Mouse (Mus musculus) bone marrow, adult 2 months (tissue): ENCODE measurements around the gene Ugt1a2.

Experiments
- CTCF ChIP-seq: fragments of 200-500 bp; IDR thresholded peaks from 2 replicates; pipeline ENCODE4 v1.5.1; 2011; ENCODE audit warnings: low read length, control low read depth; ENCODE audit not compliant: control insufficient read depth, insufficient read depth
- POLR2A ChIP-seq: fragments of 200-500 bp; IDR thresholded peaks from 2 replicates; pipeline ENCODE4 v1.6.1; 2011; ENCODE audit warnings: low read depth, mild to moderate bottlenecking, control low read depth, low read length, borderline replicate concordance; ENCODE audit not compliant: control insufficient read depth

DNA sequence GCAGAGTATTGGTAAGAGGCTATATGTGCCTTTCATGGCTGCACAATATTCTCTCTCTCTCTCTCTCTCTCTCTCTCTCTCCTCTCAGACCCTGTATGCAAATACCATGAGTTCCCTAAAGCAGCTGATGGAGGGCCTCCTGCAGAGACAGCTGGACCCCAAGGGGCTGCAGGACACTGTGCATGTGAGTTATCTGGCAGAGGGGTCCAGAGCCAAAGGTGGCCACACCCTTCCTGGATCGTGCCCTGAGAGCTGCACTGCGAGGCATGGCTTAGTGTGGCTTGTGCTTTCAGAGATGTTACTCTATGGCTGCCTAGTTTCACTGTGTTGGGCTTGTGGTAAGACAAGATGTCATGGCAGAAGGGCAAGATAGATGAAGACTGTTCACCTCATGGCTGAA is 47.3 kb downstream of the Ugt1a2 start:
- TF ChIP-seq POLR2A, result no peak
- TF ChIP-seq CTCF, result no peak
